Mouse (Mus musculus): ENCODE measurements around the gene Ube2z. TPM values are rescaled to one million over a fixed set of nuclear protein-coding genes. Genes with fewer than 3 reads are reported as not detected.

The Ube2z gene
- polyA plus RNA-seq, 1 experiment from 2014 or later, result 14.4 TPM

- WGBS (ENCODE audit: insufficient replicate concordance), result 59% methylated on average over 13 of the region's 13 CpGs
- Histone ChIP-seq H3K36me3 (replicated peaks) (peaks cover 17% of the 10 kb centered on the region), H3K4me2 (peak overlapping the region; percentile 95), H3K27me3 (no peaks in the 10 kb centered on the region), H3K27ac (replicated peaks) (peak overlapping the region; percentile 74), H3K9ac (no peak overlapping the region), H3K4me3 (replicated peaks) (peak overlapping the region; percentile 79), H3K9me3 (replicated peaks) (no peaks in the 10 kb centered on the region), H3K4me1 (replicated peaks) (peaks cover 34% of the 10 kb centered on the region)
- no peak for ATAC-seq (ENCODE audit: insufficient read depth)
Observed at GRCm38 (mm10) chr11:96076221-96077105, 11.3 kb upstream of the Ube2z start.

GRCm38 (mm10) chr11:96075509-96076220 lies 10.5 kb upstream of the Ube2z start, which contains the start of gene Atp5g1:
Atp5g1 (minus strand) TSS chr11:96075670.
- ATAC-seq (ENCODE audit: insufficient read depth), result peak; percentile 91
- H3K36me3 ChIP-seq (replicated peaks), result peaks cover 25% of the 10 kb centered on the region
- peaks cover 42% of the 10 kb centered on the region for H3K4me1 ChIP-seq (replicated peaks)
- H3K9ac ChIP-seq, result peak within 1 kb of the TSS; percentile 70
- peak within 1 kb of the TSS; percentile 95 for H3K4me2 ChIP-seq
- H3K27ac ChIP-seq (replicated peaks), result peak within 1 kb of the TSS; percentile 80
- 0% methylated on average over 37 of the region's 37 CpGs for WGBS (ENCODE audit: insufficient replicate concordance)
- H3K4me3 ChIP-seq (replicated peaks), result peak within 1 kb of the TSS; percentile 79
- no peaks in the 10 kb centered on the region for H3K9me3 ChIP-seq (replicated peaks)
- no peaks in the 10 kb centered on the region for H3K27me3 ChIP-seq

DNA sequence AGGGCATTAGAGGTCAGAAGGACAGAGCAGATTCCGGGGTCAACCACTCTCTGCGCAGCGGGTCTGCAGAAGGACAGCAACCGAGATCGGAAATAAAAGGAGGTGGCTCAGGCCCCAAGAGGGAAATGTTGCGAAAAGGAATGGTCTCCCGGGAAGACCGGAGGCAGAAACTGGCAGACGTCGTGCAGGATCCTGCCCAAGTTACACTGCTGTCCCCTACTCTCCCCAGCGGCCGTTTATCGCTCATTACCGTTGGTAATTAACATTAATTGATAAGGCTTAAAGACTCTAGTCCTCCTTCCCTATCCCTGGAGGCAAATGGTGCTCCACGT lies 10.0 kb upstream of the Ube2z start:
- H3K36me3 ChIP-seq (replicated peaks), result peaks cover 30% of the 10 kb centered on the region
- H3K4me3 ChIP-seq (replicated peaks), result peak overlapping the region; percentile 79
- no peaks in the 10 kb centered on the region for H3K27me3 ChIP-seq
- peaks cover 42% of the 10 kb centered on the region for H3K4me1 ChIP-seq (replicated peaks)
- 0% methylated on average over 15 of the region's 15 CpGs for WGBS (ENCODE audit: insufficient replicate concordance)
- no peaks in the 10 kb centered on the region for H3K9me3 ChIP-seq (replicated peaks)
- peak overlapping the region; percentile 80 for H3K27ac ChIP-seq (replicated peaks)
- peak overlapping the region; percentile 70 for H3K9ac ChIP-seq
- peak; percentile 30 for ATAC-seq (ENCODE audit: insufficient read depth)
- H3K4me2 ChIP-seq, result peak overlapping the region; percentile 95

DNA sequence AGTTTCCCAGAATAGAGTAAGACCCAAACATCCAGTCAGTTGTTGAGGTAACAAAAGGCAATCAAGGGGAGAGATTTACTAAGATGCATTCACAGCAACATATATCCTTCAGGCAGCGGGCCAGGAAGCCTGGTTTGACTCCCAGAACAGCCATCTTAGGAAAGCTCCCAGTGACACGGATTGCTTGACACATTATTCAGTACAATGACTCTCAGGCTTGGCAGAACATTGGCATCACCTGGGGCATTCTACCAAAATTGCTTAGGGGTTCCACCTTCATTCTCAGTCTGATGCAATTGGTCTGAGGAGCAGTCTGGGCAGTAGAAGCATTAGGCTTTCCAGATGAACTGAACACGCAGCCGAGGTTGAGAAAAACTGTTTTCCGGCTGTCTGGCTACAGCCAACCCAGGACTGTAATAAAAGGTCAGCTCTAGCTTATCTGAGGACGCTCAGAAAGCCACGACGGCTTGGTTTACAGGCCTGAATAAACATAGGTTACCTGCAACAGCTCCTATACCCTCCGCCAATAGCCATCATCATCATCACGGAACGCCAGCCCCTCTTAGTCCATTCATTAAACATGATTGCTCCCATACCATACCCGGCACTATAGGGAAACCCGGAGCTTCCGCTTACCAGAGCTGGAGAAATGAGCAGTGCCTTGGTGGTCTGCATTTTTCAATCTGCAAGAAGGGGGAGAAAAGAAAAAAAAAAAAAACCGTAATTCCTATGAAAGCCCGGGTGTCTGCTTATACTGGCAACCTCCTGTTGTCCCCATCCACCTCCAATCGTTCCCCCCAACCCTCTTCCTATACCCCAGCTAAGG lies 9.4 kb upstream of the Ube2z start:
- ATAC-seq (ENCODE audit: insufficient read depth), result no peak
- WGBS (ENCODE audit: insufficient replicate concordance), result 8% methylated on average over 17 of the region's 17 CpGs
- H3K4me1 ChIP-seq (replicated peaks), result peaks cover 42% of the 10 kb centered on the region

GRCm38 (mm10) chr11:96073295-96073993 lies 8.3 kb upstream of the Ube2z start:
- no peak for ATAC-seq (ENCODE audit: insufficient read depth)

More for the DNA sequence above, 9.4 kb upstream of the Ube2z start:
- H3K27ac ChIP-seq (replicated peaks), result peak overlapping the region; percentile 80
- peak overlapping the region; percentile 95 for H3K4me2 ChIP-seq
- H3K27me3 ChIP-seq, result no peaks in the 10 kb centered on the region
- H3K4me3 ChIP-seq (replicated peaks), result peak overlapping the region; percentile 79
- no peaks in the 10 kb centered on the region for H3K9me3 ChIP-seq (replicated peaks)
- peaks cover 35% of the 10 kb centered on the region for H3K36me3 ChIP-seq (replicated peaks)
- peak overlapping the region; percentile 70 for H3K9ac ChIP-seq

DNA sequence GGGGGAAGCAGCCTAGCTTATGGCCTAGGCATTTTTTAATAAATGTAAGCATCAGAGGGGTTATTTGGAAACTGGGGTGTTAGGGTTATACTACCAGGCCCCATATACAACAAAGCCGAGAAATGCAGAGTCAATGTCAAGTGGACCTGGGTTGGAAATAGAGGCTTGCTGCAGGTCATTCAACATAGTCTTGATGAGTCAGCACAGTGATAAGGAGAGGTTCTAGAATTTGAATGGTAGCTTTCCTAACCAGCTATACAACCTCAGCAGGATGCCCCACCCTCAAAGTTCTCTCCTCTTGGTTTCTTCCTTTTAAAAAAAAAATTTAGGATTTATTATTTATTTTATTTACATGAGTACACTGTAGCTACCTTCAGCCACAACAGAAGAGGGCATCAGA lies 5.8 kb upstream of the Ube2z start:
- Histone ChIP-seq H3K9me3 (replicated peaks) (no peaks in the 10 kb centered on the region), H3K4me3 (replicated peaks) (no peak overlapping the region), H3K4me1 (replicated peaks) (peaks cover 42% of the 10 kb centered on the region), H3K27ac (replicated peaks) (no peak overlapping the region), H3K4me2 (no peak overlapping the region), H3K36me3 (replicated peaks) (peaks cover 35% of the 10 kb centered on the region), H3K27me3 (no peaks in the 10 kb centered on the region), H3K9ac (no peak overlapping the region)
- WGBS (ENCODE audit: insufficient replicate concordance), result 60% methylated on average over 1 of the region's 1 CpGs
- ATAC-seq (ENCODE audit: insufficient read depth), result no peak

More at GRCm38 (mm10) chr11:96073295-96073993, 8.3 kb upstream of the Ube2z start:
- Histone ChIP-seq H3K9me3 (replicated peaks) (no peaks in the 10 kb centered on the region), H3K27me3 (no peaks in the 10 kb centered on the region), H3K36me3 (replicated peaks) (peaks cover 35% of the 10 kb centered on the region), H3K27ac (replicated peaks) (no peak overlapping the region), H3K9ac (no peak overlapping the region), H3K4me1 (replicated peaks) (peaks cover 42% of the 10 kb centered on the region), H3K4me2 (peak overlapping the region; percentile 95), H3K4me3 (replicated peaks) (peak overlapping the region; percentile 79)
- WGBS (ENCODE audit: insufficient replicate concordance), result 80% methylated on average over 9 of the region's 9 CpGs

- no peaks in the 10 kb centered on the region for H3K9me3 ChIP-seq (replicated peaks)
- peaks cover 35% of the 10 kb centered on the region for H3K36me3 ChIP-seq (replicated peaks)
- H3K9ac ChIP-seq, result no peak overlapping the region
- no peak overlapping the region for H3K4me3 ChIP-seq (replicated peaks)
- H3K27ac ChIP-seq (replicated peaks), result no peak overlapping the region
- ATAC-seq (ENCODE audit: insufficient read depth), result no peak
- H3K4me1 ChIP-seq (replicated peaks), result peaks cover 48% of the 10 kb centered on the region
- WGBS (ENCODE audit: insufficient replicate concordance), result 84% methylated on average over 7 of the region's 7 CpGs
- no peaks in the 10 kb centered on the region for H3K27me3 ChIP-seq
- H3K4me2 ChIP-seq, result no peak overlapping the region
Observed at GRCm38 (mm10) chr11:96070353-96070752, 5.2 kb upstream of the Ube2z start.

- H3K4me2 ChIP-seq, result no peak overlapping the region
- H3K4me3 ChIP-seq (replicated peaks), result no peak overlapping the region
- peaks cover 27% of the 10 kb centered on the region for H3K36me3 ChIP-seq (replicated peaks)
- H3K27me3 ChIP-seq, result no peaks in the 10 kb centered on the region
- no peak overlapping the region for H3K27ac ChIP-seq (replicated peaks)
- WGBS (ENCODE audit: insufficient replicate concordance), result 62% methylated on average over 5 of the region's 5 CpGs
- no peaks in the 10 kb centered on the region for H3K9me3 ChIP-seq (replicated peaks)
- ATAC-seq (ENCODE audit: insufficient read depth), result no peak
- no peak overlapping the region for H3K9ac ChIP-seq
- peaks cover 42% of the 10 kb centered on the region for H3K4me1 ChIP-seq (replicated peaks)
Observed at GRCm38 (mm10) chr11:96068231-96068630, 3.0 kb upstream of the Ube2z start.

DNA sequence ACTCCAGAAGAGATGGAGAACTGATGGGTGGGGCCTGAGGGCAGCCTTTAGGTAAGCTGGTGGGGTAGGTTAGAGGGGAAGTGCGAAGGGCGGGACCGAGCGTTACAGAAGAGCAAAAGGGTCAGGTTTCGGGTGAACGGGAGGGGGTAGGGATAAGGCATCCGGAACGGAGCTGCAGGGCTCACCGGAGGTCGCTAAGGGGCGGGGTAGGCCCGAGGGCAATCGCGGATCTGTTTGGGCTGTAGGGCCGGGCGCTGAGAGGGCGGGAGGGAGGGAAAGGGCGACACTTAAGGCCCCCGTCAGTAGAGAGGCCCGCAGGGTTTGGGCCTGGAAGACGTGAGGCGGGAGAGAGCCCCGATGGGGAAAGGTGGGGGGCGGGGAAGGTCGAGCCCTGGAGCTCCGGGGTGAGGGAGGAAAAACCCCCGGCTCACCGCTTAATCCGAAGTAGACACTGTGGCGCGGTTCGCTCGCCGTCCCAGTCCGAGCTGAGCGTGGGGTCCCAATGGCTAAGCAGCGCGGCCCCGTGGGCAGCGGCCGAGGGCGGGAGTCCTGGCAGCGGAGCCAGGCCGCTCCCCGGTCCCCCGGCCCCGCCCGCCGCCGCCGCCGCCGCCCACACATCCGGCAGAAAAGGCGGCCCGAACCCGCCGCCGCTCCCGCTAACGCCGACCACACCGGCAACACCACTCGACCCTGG lies 520 bp downstream of the Ube2z start:
- H3K4me1 ChIP-seq (replicated peaks), result peaks cover 36% of the 10 kb centered on the region
- H3K9me3 ChIP-seq (replicated peaks), result no peaks in the 10 kb centered on the region
- H3K36me3 ChIP-seq (replicated peaks), result peaks cover 29% of the 10 kb centered on the region
- peak overlapping the region; percentile 92 for H3K4me3 ChIP-seq (replicated peaks)
- peak overlapping the region; percentile 91 for H3K9ac ChIP-seq
- under 1% methylated on average over 58 of the region's 64 CpGs for WGBS (ENCODE audit: insufficient replicate concordance)
- H3K27me3 ChIP-seq, result no peaks in the 10 kb centered on the region
- peak overlapping the region; percentile 86 for H3K27ac ChIP-seq (replicated peaks)
- H3K4me2 ChIP-seq, result peak overlapping the region; percentile 82
- peak; percentile 81 for ATAC-seq (ENCODE audit: insufficient read depth)

GRCm38 (mm10) chr11:96058309-96058708 lies 6.9 kb downstream of the Ube2z start:
- Histone ChIP-seq H3K27ac (replicated peaks) (no peak overlapping the region), H3K4me2 (no peak overlapping the region), H3K4me1 (replicated peaks) (peaks cover 11% of the 10 kb centered on the region), H3K36me3 (replicated peaks) (peaks cover 90% of the 10 kb centered on the region), H3K27me3 (no peaks in the 10 kb centered on the region), H3K4me3 (replicated peaks) (no peak overlapping the region), H3K9ac (no peak overlapping the region), H3K9me3 (replicated peaks) (no peaks in the 10 kb centered on the region)
- ATAC-seq (ENCODE audit: insufficient read depth), result no peak
- 78% methylated on average over 4 of the region's 4 CpGs for WGBS (ENCODE audit: insufficient replicate concordance)
